Mouse (Mus musculus) megakaryocyte progenitor cell, adult 5-6 weeks (primary cell): ENCODE data around the gene Tmem200a. TPM values are rescaled to one million over a fixed set of nuclear protein-coding genes. Genes with fewer than 3 reads are reported as not detected.

Source experiments
- ATAC-seq: replicated peaks from 2 replicates; pipeline ENCODE4 v1.8.0; 2016; ENCODE audit warnings: mild to moderate bottlenecking, moderate TSS enrichment, inconsistent platforms; ENCODE audit not compliant: poor library complexity
- total RNA-seq, 2 experiments: library from RNA; stranded (forward) in 1 of 2; stranded (reverse) in 1 of 2; fragments of 157-497, 149-512 nt in 1 of 2; fragments of 200-1000 nt in 1 of 2; gene quantifications; 2 replicates each; pipeline versions ENCODE4 v1.2.3 to v1.2.4; 2015 to 2017

Tmem200a gene
- not detected in 2 replicates for total RNA-seq (2015)
- total RNA-seq (2017): not detected in 2 replicates

DNA sequence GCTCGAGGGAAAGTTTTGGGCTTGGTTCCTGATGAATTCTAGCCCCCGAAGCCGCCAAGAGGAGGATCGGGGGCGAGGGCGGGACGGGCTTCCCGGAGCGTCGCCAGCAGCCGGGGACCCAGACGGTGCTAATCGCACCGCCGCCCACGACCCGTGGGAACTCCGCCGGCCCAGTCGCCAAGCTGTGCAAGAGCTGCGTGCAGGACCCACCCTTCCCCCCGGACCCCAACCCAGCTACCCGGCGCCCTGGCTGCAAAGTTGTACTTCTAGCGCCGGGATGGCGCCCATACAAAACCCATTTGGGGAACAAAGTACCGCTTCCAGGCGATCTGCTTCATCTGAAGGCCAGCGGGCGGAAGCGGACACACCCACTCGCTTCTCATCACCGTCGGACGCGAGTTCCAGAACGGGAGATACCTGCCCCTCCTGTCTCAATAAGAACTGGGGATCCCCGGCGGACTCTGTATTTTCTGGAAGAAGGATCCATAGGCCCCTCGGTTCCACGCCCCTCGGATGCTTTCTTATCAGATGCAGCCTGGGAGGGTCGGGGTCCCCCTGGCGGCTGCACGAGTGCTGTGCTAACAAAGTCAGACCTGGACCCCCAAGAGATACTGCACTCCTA, at the start of gene Tmem200a:
TSS of gene Tmem200a (minus strand) at position 532 of the 622 bp plus-strand sequence.
- peak; percentile 52; the same call in 1 of the 2 replicates for ATAC-seq

DNA sequence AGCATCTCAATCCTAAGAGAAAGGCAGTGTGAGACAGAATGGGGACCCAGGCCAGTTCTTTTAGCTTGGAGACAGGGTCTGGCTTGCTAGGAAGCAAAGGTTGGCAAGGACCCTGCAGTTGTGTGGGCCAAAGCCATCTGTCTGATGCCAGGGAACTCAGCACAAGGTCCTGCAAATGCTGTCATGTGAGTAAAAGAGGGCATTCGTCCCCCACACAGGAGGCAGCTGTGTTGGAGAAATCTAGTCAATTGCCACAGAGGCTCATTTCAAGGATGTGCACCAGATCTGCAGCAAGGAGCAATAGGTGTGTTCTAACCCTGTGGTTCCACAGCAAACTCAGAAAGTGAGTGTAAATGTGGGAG, 41.0 kb upstream of the Tmem200a start:
- no peak for ATAC-seq

DNA sequence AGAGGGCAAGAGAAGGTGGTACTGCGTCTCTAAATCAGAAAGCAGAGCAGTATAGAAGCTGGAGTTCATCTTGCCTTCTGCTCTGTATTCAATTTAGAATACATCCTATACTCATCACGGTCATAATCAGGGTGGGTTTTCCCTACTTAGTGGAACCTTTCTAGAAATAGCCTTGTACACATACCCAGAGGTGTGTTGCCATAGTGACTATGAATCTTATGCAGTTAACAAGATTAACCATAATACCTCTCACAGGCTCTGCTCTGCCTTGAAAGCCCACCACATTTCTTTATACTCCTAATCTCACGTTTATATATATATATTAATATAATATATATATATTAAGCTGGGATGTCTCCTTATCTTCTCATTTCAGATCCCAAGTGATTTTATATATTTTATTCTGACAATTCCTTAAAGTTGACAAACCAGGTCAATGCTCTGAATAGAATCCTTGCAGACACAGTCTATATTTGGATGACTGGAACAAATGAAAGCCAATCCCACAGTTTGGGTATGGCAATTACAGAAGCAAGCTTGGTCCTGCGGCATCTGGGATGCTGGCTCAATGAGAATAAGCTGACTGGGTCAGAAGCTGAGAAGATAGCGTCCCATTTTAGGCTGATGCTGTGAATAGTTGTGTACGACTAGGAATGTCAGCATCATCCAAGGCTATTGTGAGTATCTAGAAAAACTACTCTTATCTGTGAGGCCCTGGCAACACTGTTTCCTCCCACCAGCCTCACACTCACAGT, 40.4 kb upstream of the Tmem200a start:
- ATAC-seq: no peak

DNA sequence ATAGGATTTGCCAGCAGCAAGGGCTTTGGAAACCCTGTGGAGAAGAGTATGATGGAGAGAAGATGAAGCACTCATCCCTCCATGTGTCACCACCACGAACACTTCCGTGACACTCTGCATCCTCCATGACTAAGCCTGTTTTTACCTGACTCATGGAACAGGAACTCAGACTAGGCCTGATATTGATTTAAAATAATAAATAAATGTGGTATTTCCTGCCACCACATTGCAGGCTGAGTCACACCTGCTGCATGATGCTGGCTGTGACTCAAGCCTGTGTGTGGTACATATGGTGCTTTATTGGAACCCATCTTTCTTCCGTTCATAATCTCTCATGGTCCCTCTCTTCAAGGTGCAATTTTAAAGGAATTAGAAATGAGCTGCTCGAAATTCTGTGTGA, 35.6 kb upstream of the Tmem200a start:
- no peak for ATAC-seq

DNA sequence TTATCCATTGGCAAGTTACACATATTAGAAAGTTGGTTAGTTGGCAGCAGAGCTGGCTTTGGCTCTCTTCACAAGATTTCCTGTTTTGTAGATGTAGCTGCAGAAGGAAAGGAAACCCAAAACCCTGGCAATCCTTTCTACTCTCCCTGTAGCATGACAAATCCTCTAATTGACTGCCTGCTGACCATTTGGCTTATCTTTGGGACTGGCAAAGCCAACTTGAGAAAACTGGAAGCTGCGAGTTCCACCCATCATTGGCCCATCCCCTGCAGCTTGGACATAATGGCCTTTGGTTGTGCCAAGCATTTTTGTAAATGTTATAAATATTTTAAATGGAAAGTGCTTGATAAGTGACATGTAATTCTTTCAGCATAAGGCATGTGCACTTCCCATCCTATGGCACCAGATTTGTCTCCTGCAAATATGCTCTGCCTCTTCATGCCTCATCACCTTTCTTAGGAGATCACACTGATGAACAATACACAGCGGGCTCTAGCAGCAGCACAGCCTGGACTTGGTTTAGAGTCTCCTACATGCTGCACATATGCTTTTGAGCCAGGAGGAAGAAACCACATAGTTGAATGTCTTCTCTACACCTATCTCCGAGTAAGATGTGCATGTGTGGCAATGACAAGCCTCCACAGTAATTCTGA, 24.6 kb upstream of the Tmem200a start:
- ATAC-seq: no peak

DNA sequence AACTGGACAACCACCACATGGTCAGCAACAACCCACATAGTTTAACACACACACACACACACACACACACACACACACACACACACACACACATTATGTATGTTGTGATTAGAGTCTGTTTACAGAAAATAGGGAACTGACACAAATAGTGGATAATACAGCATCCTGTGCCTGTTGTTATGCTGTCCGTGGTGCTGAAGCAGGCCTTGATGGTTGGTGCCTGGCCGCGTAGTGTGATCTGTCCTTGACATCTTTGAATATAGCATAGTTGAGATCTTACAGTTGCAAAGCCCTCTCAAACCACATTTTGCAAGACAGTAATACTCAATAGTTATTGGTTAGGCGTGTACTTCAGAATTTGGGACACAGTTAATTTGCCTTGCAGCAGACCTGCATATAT, 3.2 kb upstream of the Tmem200a start:
- no peak for ATAC-seq

DNA sequence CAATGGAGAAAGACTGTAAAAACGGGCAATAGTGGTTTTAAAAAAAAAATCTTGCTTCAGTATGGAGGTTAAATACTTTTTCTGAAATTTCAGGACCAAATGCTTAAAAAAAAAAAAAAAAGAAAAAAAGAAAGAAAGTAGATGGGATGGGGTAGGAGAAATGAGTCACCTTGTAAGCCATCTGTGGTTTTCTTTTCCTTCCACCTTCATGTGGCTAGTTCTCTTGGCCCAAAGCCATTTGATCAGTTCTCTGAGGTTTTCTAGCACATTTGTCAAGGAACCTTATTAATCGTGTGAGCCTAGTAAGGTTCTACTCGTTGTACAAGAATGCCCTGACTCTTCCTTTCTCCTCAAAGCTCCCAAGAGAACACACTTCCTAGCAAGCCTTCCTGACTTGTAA, 826 bp upstream of the Tmem200a start:
- no peak for ATAC-seq

DNA sequence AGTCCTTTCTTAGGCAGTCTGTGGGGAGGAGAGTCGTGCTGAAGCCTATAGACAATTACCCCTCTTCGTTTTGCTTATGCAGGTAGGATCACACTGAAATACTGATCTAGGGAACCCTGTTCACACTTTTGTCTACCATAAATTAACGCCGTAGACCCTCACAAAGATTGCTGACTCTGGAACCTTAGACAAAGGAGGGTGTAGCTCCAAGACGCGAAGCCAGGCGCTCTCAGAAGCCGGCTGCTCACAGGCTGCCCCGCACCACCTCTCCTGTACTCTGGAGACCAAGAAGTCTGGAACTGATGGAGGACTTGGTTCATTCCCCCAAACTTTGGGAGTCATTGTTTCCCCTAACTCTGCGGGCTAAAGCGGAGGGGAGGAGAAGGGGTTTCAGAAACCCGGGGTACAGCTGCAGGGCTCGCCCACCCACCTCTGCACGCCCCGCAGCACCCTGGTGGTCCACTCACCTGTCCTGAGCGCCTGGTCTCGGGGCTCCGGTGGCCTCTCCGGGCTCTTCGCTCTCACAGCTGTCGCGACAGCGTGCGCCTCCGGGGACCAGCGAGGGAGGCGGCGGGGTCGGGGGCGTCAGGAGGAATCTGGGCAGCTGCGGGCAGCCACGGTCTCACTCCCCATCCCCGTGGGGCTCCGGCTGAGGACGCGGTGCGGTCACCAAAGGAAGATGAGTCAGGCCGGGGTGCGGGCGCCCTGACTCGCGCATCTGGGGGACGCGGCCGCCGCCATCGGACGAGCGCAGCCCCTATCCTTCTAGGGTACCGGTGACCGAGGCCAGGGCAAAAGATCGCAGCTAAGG, 976 bp downstream of the Tmem200a start, which contains the start of gene Gm9767:
TSS of gene Gm9767 (plus strand) at position 585 of the 811 bp plus-strand sequence.
- no peak for ATAC-seq

DNA sequence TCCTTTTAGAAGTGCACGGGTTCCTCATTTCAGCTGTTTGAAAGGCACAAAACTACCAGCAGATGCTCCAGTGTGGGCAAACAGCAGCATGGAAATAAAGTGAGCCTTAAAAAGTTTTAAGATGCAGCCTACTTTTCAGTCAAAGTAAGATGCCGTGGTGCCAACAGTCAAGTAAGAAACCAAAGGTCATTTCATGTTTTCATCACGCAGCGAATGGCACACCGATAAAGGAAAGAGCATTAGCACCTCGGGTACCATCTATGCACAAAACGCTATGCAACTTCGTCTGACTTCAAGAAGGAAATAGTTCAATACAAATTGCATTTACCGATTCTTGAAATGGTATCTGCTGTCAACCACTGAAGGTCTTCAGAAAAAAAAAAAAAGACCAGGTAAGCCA, 1.9 kb downstream of the Tmem200a start:
- no peak for ATAC-seq

DNA sequence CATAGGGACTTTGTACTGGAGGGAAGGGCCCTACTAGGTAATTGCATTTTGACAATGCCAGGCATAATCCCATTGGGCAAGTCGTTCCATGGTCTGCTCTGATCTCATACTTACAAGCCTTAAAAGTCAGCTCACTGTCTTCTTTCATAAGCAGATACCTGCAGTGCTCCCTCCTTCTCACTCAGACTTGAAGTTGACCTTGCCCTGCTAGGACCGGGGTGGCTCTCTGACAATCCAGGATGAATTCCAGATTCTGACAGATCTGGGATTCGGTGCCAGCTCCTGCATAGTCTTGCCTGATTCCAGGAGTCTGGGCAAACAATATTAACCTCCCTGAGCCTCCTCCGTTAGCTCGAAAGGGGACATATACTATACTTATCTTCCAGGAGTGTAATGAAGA, 6.9 kb downstream of the Tmem200a start:
- ATAC-seq: no peak

DNA sequence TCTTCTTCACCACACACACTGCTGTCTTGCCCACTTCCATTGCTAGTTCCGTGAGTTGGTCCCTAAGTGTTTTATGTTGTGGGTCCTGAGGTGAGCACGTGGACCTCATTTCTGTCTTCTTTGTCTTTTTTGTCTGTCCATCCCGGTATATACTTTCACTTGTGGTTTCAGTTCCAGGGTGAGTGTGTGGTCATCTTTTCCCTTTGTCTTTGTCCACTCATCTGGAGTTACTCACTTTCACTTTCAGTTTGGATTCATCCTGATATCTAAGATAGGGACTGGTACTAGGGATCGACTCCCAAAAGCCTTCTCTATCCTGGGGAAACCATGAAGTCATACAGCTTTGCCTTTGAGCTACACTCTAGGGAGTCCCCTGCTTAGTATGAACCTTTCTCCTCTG, 15.8 kb downstream of the Tmem200a start:
- no peak for ATAC-seq

DNA sequence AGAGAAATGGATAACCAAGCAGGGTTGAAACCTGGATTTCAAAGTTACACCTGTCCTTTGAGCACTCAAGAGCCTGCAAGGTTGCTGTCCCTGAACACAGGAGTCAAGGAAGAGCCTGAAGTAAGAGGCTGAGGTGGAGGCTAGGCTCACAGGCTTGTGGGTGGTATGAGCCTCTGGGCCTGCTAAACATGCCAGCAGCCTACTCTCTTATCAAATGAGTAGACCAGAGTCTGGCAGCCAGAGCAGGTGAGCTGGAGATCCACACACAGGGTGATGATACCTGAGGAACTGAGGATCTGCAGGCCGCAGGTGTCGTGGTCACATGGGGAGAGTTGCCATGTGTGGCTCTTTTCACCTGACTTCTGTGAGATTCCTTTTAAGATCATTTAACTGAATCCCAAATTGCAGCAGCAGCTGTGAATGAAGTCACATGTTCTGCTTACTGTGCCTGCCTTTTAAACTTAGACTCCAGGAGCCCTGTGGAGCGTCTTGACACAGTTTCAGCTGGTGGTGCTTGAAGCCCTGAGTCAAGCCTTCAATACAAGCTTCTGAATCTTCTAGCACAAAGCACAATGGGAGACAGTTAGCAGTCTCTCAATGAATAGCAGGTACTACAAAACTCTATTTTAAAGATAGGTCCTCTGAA, 19.1 kb downstream of the Tmem200a start:
- ATAC-seq: no peak

DNA sequence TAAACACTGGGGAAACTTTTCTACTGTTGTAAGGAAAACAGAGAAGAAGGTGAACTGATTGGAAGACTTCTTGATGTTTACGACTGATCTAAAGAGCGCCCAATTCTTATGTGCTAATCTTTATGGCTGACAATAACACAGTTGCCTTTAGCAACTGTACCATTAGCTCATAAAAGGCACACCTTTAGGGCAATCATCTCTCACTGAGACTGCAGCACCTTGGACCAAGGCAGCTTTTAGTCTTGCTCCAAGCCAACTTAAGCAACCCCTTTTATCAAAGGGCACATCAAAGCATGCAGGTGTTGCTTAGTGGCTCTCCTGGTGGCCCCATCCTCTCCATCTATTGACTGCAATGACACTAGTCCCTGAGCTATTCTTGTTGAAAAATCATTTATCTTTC, 27.7 kb downstream of the Tmem200a start:
- ATAC-seq: no peak

DNA sequence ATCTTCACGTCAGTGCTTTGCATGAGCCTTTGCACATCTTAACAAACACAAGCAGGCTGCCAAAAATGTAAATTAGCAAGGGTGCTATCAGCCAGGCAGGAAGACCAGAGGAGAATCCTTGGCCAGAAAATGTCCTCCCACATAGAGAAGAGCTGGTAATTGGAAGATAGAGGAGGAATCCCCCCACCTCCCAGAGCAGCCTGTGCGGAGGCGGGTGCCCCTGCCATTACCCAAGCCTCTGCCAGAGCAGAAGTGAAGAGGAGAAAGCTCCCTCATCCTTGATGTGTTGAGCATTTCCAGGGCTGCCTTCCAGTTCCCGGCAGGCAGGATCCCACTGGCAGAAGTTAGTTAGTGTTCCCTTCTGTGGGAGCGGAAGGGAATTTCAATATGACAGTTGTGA, 43.9 kb downstream of the Tmem200a start:
- ATAC-seq: no peak

DNA sequence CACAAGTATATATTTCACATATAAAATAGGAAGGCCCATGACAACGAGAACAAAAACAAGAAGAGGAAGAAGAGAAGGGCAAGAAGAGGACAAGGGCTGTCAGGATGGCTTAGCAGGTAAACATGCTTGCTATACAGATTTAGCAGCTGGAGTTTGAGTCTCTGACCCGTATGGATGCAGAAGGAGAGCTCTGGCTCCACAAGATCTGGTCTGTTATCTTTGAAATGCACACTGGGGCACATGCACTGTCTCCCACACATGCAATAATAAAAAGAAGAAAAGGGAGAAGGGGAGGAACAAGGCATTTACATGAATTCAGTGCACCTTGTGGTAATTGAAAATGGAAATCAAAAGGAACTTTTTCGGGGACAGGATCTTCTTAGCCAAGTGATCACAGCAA, 60.1 kb downstream of the Tmem200a start:
- ATAC-seq: no peak

DNA sequence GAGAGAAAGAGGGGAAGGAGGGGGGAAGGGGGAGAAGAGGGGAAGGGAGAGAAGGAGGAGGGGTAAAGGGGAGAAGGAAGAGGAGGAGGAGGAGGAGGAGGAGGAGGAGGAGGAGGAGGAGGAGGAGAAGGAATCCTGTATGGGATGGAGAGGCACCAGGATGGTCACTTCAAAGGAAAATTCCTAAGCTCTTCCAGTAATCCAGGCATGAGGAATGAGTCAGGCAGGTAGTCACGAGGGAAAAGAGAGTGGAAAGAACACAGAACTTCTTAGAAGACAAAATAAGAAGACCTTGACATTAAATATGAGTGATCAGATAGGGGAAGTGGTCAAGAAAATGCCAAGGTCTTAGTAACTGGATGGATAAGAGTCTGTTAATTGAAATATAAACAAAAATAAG, 64.6 kb downstream of the Tmem200a start:
- ATAC-seq: no peak

DNA sequence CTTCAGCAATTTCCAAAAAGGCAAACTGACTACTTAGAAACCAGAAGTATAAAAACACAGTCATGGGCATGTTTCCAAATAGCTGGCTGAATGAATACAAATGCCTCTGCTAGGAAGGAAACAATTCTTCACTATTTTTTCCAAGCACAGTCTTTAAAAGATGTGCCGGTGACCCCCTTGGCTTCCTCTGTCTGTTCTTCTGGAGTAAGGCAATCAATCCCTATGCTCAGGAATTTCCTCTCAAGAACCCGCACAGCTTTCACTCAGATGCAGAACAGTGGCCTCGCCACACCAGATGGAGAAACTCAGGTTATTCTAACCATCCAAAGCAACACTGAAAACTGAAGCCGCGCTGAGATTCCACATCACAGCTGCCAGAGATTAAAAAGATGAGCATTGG, 69.9 kb downstream of the Tmem200a start:
- no peak for ATAC-seq

DNA sequence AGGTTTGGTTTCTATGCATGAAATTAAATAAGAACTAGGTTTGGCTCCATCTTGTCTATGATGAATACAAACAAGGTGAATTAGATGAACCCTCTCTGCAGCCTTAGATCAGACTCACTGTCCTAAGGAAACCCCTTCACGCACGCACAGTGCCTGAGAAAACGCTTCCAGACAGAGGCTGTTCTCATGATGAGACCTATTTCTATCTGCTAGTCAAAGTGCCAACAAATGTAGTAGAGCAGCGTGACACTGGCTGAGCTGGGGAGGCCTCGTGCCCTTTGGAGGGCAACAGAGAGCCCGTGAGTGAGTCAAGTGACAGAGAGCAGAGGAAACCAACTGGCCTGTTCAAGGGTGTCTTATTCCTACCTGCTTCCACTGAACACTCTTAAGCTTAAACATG, 73.4 kb downstream of the Tmem200a start:
- ATAC-seq: no peak

DNA sequence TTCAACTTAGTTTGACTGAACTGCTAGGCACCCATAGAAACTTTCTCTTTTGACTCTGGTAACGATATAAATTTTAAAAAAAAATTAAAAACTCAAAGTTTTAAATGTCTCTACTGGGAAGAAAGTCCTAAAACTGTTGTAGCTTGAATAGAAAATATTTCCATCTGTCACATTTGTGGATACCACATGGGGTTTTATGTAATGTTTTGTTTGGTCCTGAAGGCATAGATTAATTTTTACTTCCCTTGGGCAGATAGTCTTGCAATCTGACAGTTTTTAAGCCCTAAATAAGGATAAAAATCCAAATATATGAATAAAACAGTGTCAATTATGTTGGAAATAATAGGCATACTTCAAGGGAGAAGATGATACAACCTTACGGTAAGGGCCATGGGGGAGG, 78.0 kb downstream of the Tmem200a start:
- ATAC-seq: no peak

DNA sequence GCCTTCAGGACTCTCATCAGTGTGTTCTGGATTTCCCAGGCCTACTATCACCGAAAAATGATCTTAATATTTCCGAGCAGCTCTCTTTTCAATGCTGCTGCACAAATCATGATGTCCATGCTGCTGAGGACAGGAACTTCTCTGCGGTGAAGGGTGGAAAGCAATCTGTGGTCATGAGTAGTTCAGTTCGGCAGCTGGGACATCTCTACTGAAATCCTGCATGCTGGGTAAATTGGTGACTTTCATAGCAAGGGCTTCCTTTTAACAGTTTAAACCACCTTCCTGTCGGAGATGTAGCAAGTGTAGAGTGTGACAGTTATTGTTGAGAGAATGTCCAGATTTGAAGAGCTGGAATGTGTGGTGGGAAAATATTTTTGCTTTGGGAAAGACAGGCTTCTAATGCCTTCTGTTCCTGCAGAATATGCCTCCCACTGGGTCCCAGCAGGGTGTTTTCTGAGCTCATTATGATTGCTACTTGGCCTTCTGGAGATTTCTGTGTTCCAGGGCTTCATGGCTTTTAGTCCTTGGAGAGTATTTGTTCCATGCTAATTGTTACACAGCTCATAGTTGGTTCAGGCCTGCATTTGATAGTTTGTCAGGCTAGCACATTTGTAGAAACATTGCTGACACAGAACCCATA, 79.4 kb downstream of the Tmem200a start:
- ATAC-seq: no peak
